Mouse (Mus musculus) hindbrain, embryonic 16.5 days (tissue): ENCODE data around the gene Uhrf1bp1l. TPM values are rescaled to one million over a fixed set of nuclear protein-coding genes. Genes with fewer than 3 reads are reported as not detected.

Experiments
- ATAC-seq: fragments of 200-750 bp; cut with Nextera tagmentation; 2 replicates; pipeline ENCODE4 v1.8.0; 2017; ENCODE audit warnings: moderate TSS enrichment, moderate library complexity
- H3K27ac ChIP-seq: fragments of 300-500 bp; sonication (generic); 2 replicates; pipeline ENCODE4 v1.5.1; 2014; ENCODE audit warnings: low read depth, mild to moderate bottlenecking, control low read depth, low read length, moderate library complexity
- H3K27me3 ChIP-seq: fragments of 300-500 bp; sonication (generic); replicated peaks from 2 replicates; pipeline ENCODE4 v1.6.1; 2014; ENCODE audit warnings: low read length; ENCODE audit not compliant: control insufficient read depth, insufficient read depth
- H3K36me3 ChIP-seq: fragments of 300-500 bp; sonication (generic); 2 replicates; pipeline ENCODE4 v1.6.1; 2014; ENCODE audit warnings: mild to moderate bottlenecking, low read length, moderate library complexity, mixed read lengths; ENCODE audit not compliant: control insufficient read depth, insufficient read depth
- H3K4me1 ChIP-seq: fragments of 300-500 bp; sonication (generic); 2 replicates; pipeline ENCODE4 v1.6.1; 2014; ENCODE audit warnings: low read depth, low read length; ENCODE audit not compliant: control insufficient read depth, insufficient read depth
- H3K4me2 ChIP-seq: fragments of 300-500 bp; sonication (generic); 2 replicates; pipeline ENCODE4 v1.6.1; 2014; ENCODE audit warnings: mild to moderate bottlenecking, low read length, control low read depth, moderate library complexity
- H3K4me3 ChIP-seq: fragments of 300-500 bp; sonication (generic); 2 replicates; pipeline ENCODE4 v1.5.1; 2014; ENCODE audit warnings: mild to moderate bottlenecking, low read length, control low read depth, moderate library complexity
- H3K9ac ChIP-seq: fragments of 300-500 bp; sonication (generic); 2 replicates; pipeline ENCODE4 v1.6.1; 2014; ENCODE audit warnings: low read depth, mild to moderate bottlenecking, control low read depth, low read length, moderate library complexity
- H3K9me3 ChIP-seq: fragments of 300-500 bp; sonication (generic); 2 replicates; pipeline ENCODE4 v1.6.1; 2014; ENCODE audit warnings: mild to moderate bottlenecking, low read length, moderate library complexity; ENCODE audit not compliant: control insufficient read depth
- WGBS: fragments of 180-500 bp; shearing (Covaris S2); extraction: QIAGEN DNeasy Blood & Tissue Kit; methylation state at CpG from one replicate; pipeline ENCODE4 v1.1.7; 2014; 5-methylcytosine and 5-hydroxymethylcytosine counted together
- polyA plus RNA-seq: library from polyadenylated mRNA; unstranded; fragments of >200 nt; fragmentation: Nextera tagmentation; extraction: Ambion mirVana; gene quantifications from 2 replicates; pipeline ENCODE4 v1.2.1, GENCODE M21; 2015

The Uhrf1bp1l gene
- polyA plus RNA-seq, 1 experiment from 2014 or later: 29.9 TPM

- 82% methylated on average over 6 of the region's 6 CpGs for WGBS
- Histone ChIP-seq H3K4me3 (no peak overlapping the region), H3K27me3 (no peaks in the 10 kb centered on the region), H3K4me1 (no peaks in the 10 kb centered on the region), H3K27ac (no peak overlapping the region), H3K9ac (no peak overlapping the region), H3K9me3 (no peaks in the 10 kb centered on the region), H3K36me3 (no peaks in the 10 kb centered on the region), H3K4me2 (no peak overlapping the region)
- no peak for ATAC-seq
Measured at GRCm38 (mm10) chr10:89794121-89794520, 49.3 kb downstream of the Uhrf1bp1l start.

DNA sequence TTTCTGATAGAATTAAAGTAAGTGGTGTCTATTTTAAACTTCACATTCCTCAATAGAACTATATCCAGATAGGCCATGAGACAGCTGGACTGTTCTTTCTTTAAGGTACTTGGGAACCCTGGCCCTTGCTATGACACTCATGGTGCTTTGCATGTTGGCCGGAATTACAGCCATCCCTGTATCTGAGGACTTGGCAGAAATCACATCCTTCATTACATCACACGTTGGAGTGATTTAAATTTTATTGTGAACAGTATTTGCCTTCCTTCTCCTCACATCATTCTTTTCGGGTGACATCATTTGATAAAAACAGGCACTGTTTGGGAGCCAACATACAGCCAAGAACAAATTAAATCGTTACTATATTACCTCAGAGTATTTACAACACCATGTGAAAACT, 74.4 kb downstream of the Uhrf1bp1l start:
- Histone ChIP-seq H3K4me1 (no peaks in the 10 kb centered on the region), H3K36me3 (peaks cover 8% of the 10 kb centered on the region), H3K4me3 (no peak overlapping the region), H3K27ac (no peak overlapping the region), H3K4me2 (no peak overlapping the region), H3K27me3 (no peaks in the 10 kb centered on the region), H3K9me3 (no peaks in the 10 kb centered on the region), H3K9ac (no peak overlapping the region)
- 87% methylated on average over 4 of the region's 4 CpGs for WGBS
- ATAC-seq: no peak

DNA sequence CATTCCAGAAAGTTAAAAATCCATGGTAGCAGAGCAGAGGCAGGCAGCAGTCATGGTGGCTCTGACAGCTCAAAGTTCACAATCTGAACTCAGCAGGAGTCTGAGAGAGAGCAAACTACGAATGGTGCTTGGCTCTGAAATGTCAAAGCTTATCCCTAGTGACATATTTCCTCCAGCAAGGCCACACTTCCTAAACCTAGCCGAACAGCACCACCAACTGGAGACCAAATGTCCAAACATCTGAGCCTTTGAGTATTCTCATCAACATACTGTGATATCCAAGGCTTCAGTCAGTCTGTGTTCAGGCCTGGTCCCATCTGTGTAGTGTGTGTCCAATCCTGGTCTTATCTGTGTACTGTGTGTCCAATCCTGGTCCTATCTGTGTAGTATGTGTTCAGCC, 79.1 kb downstream of the Uhrf1bp1l start:
- Histone ChIP-seq H3K4me1 (no peaks in the 10 kb centered on the region), H3K36me3 (no peaks in the 10 kb centered on the region), H3K9ac (no peak overlapping the region), H3K27me3 (no peaks in the 10 kb centered on the region), H3K4me2 (no peak overlapping the region), H3K9me3 (no peaks in the 10 kb centered on the region), H3K4me3 (no peak overlapping the region), H3K27ac (no peak overlapping the region)
- ATAC-seq: no peak
- WGBS: 35% methylated on average over 2 of the region's 2 CpGs

DNA sequence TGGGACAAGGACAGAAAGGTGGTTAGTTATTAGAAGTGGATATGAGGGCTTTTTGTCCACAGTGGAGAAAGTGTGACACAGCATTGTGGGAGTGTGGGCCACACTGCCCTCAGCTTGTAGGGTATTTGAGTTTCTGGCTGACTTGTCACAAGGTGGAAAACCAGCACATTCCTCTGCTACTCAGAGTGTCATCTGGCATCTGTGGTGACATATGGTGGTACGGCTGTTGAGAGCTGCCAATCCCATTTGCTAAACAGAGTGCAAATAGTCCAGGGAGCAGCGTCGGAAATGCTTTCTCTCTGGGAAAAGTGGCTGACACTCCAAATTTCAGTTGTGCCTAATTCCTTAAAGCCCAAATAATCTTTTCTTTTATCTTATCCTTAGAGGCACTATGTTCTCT, 82.1 kb downstream of the Uhrf1bp1l start:
- no peak overlapping the region for H3K4me2 ChIP-seq
- 51% methylated on average over 3 of the region's 3 CpGs for WGBS
- H3K9me3 ChIP-seq: no peaks in the 10 kb centered on the region
- no peaks in the 10 kb centered on the region for H3K27me3 ChIP-seq
- no peak overlapping the region for H3K9ac ChIP-seq
- no peak overlapping the region for H3K27ac ChIP-seq
- no peaks in the 10 kb centered on the region for H3K4me1 ChIP-seq
- peak; percentile 82 for ATAC-seq
- H3K4me3 ChIP-seq: no peak overlapping the region
- no peaks in the 10 kb centered on the region for H3K36me3 ChIP-seq

GRCm38 (mm10) chr10:89832334-89832733, 87.5 kb downstream of the Uhrf1bp1l start:
- Histone ChIP-seq H3K27ac (no peak overlapping the region), H3K27me3 (no peaks in the 10 kb centered on the region), H3K4me1 (no peaks in the 10 kb centered on the region), H3K4me2 (no peak overlapping the region), H3K9ac (no peak overlapping the region), H3K9me3 (no peaks in the 10 kb centered on the region), H3K36me3 (no peaks in the 10 kb centered on the region), H3K4me3 (no peak overlapping the region)
- 73% methylated on average over 4 of the region's 4 CpGs for WGBS
- ATAC-seq: no peak

GRCm38 (mm10) chr10:89833166-89833565, 88.4 kb downstream of the Uhrf1bp1l start:
- WGBS: 85% methylated on average over 10 of the region's 10 CpGs
- Histone ChIP-seq H3K4me2 (no peak overlapping the region), H3K4me3 (no peak overlapping the region), H3K27me3 (no peaks in the 10 kb centered on the region), H3K9me3 (no peaks in the 10 kb centered on the region), H3K4me1 (no peaks in the 10 kb centered on the region), H3K9ac (no peak overlapping the region), H3K36me3 (no peaks in the 10 kb centered on the region), H3K27ac (no peak overlapping the region)
- ATAC-seq: no peak

DNA sequence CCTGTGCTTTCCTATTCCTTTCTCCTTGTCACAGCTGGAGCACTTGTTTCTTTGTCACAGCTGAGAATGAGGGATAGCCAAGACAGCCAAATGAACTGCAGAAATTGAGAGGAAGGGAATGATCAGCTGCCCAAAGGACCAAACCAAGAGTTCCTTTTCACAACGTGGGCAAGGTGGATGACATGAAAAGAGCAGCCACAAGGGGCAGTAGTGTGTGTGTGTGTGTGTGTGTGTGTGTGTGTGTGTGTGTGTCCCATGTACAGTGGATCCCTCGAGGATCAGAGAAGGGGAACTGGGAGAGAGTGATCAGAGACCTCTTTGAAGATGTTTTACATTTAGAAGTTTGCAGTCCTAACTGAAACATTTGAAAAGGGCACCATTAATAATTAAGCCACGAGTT, 92.7 kb downstream of the Uhrf1bp1l start:
- 41% methylated on average over 3 of the region's 3 CpGs for WGBS
- Histone ChIP-seq H3K4me1 (no peaks in the 10 kb centered on the region), H3K4me3 (no peak overlapping the region), H3K36me3 (no peaks in the 10 kb centered on the region), H3K27me3 (no peaks in the 10 kb centered on the region), H3K9ac (no peak overlapping the region), H3K9me3 (no peaks in the 10 kb centered on the region), H3K4me2 (no peak overlapping the region), H3K27ac (no peak overlapping the region)
- ATAC-seq: no peak

- 76% methylated on average over 3 of the region's 3 CpGs for WGBS
- no peak overlapping the region for H3K4me3 ChIP-seq
- no peaks in the 10 kb centered on the region for H3K27me3 ChIP-seq
- H3K9me3 ChIP-seq: no peaks in the 10 kb centered on the region
- no peaks in the 10 kb centered on the region for H3K4me1 ChIP-seq
- no peak for ATAC-seq
- no peak overlapping the region for H3K9ac ChIP-seq
- H3K36me3 ChIP-seq: no peaks in the 10 kb centered on the region
- no peak overlapping the region for H3K4me2 ChIP-seq
- no peak overlapping the region for H3K27ac ChIP-seq
Measured at GRCm38 (mm10) chr10:89838834-89839233, 94.0 kb downstream of the Uhrf1bp1l start.

DNA sequence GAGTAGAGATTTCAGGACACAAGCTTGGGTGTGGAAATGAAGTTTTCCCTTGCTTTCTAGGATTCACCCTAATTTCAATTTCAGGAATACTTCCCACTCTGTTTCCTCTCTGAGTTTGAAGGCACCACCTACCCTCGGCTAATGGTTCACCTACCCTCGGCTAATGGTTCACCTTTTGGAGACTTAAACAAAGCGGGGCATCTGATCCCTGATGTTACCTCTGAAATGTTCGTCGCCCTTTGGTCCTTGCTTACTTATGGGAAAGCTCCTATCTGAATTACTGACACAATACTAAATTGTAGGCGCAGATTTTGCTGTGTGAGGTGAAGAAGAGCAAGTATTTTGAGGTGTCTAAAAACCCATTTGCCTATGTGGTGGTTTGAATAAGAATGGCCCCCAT, 106.2 kb downstream of the Uhrf1bp1l start:
- no peak overlapping the region for H3K9ac ChIP-seq
- no peaks in the 10 kb centered on the region for H3K36me3 ChIP-seq
- H3K4me3 ChIP-seq: no peak overlapping the region
- no peaks in the 10 kb centered on the region for H3K27me3 ChIP-seq
- no peak for ATAC-seq
- no peaks in the 10 kb centered on the region for H3K4me1 ChIP-seq
- no peak overlapping the region for H3K27ac ChIP-seq
- H3K9me3 ChIP-seq: 0 out of 2 replicates have a peak, but pooled peaks cover 3% of the 10 kb centered on the region
- H3K4me2 ChIP-seq: no peak overlapping the region
- 96% methylated on average over 6 of the region's 6 CpGs for WGBS

DNA sequence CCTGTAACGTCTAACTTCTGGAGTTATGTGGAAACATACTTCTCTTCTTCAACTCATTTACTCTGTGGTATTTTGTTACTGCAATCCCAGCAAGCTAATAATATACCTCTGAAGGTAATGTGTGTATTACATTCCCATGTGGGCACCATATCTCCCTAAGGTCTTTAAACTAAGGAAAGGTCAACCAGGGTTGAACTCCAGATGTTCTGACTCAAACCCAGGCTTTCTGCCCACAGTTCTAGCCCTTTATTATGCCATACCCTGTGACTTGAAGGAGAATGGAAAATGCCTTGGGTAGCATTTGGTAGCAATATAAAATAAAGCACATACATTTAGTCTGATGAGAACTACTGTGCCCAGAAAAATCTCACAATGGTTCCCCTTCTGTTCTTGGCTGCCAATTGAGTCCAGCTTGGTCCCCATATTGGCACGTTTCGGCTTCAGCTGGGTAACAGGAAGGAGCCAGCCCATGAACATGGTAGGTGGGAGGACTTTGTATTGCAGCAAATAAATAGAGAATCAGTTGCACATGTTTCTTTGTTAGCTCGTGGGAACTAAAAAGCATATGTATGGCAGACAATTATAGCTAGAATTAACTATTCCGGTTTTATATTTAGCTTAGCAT, 110.6 kb downstream of the Uhrf1bp1l start:
- Histone ChIP-seq H3K9me3 (no peaks in the 10 kb centered on the region), H3K4me2 (no peak overlapping the region), H3K4me1 (no peaks in the 10 kb centered on the region), H3K27me3 (no peaks in the 10 kb centered on the region), H3K36me3 (no peaks in the 10 kb centered on the region), H3K4me3 (no peak overlapping the region), H3K27ac (no peak overlapping the region), H3K9ac (no peak overlapping the region)
- WGBS: 86% methylated on average over 5 of the region's 5 CpGs
- ATAC-seq: no peak
